Mouse (Mus musculus): ENCODE measurements around the gene Robo3.

- TF ChIP-seq EP300 (IDR thresholded peaks at IDR 0.05) (no peak), CTCF (IDR thresholded peaks at IDR 0.05) (peak; percentile 68)
These were observed 48.5 kb downstream of the Robo3 start for GRCm38 (mm10) chr9:37384284-37385182.
